Mouse (Mus musculus) stomach, postnatal 0 days (tissue): Measurements from ENCODE around the gene Fyn. TPM values are rescaled to one million over a fixed set of nuclear protein-coding genes. Genes with fewer than 3 reads are reported as not detected.

Experiments
- ATAC-seq: fragments of 200-750 bp; cut with Nextera tagmentation; 2 replicates; pipeline ENCODE4 v1.8.0; 2017; ENCODE audit not compliant: low FRiP score, low TSS enrichment
- DNase-seq: peaks from one replicate; pipeline ENCODE4 v3.0.0-alpha.2; 2016; ENCODE audit warnings: low spot score
- H3K27ac ChIP-seq: fragments of 300-500 bp; sonication (generic); replicated peaks from 2 replicates; pipeline ENCODE4 v1.5.1; 2014; ENCODE audit warnings: mild to moderate bottlenecking, control low read depth
- H3K27me3 ChIP-seq: fragments of 300-500 bp; sonication (generic); 2 replicates; pipeline ENCODE4 v1.6.1; 2014; ENCODE audit warnings: low read length; ENCODE audit not compliant: control insufficient read depth, insufficient read depth
- H3K36me3 ChIP-seq: fragments of 300-500 bp; sonication (generic); 2 replicates; pipeline ENCODE4 v1.6.1; 2014; ENCODE audit warnings: low read length, mixed read lengths; ENCODE audit not compliant: control insufficient read depth, insufficient read depth
- H3K4me1 ChIP-seq: fragments of 300-500 bp; sonication (generic); replicated peaks from 2 replicates; pipeline ENCODE4 v1.6.1; 2014; ENCODE audit warnings: antibody characterized with exemption; ENCODE audit not compliant: control insufficient read depth, insufficient read depth
- H3K4me2 ChIP-seq: fragments of 300-500 bp; sonication (generic); replicated peaks from 2 replicates; pipeline ENCODE4 v1.6.1; 2014; ENCODE audit warnings: low read depth, mild to moderate bottlenecking, control low read depth, moderate library complexity
- H3K4me3 ChIP-seq: fragments of 300-500 bp; sonication (generic); 2 replicates; pipeline ENCODE4 v1.5.1; 2014; ENCODE audit warnings: low read depth, low read length, control low read depth
- H3K9ac ChIP-seq: fragments of 300-500 bp; sonication (generic); 2 replicates; pipeline ENCODE4 v1.6.1; 2014; ENCODE audit warnings: mild to moderate bottlenecking, low read length, control low read depth, mixed read lengths
- H3K9me3 ChIP-seq: fragments of 300-500 bp; sonication (generic); 2 replicates; pipeline ENCODE4 v1.6.1; 2016; ENCODE audit warnings: low read length; ENCODE audit not compliant: control insufficient read depth
- CTCF ChIP-seq: IDR thresholded peaks from 2 replicates; pipeline ENCODE4 v1.5.1; 2016; ENCODE audit warnings: antibody characterized with exemption, low read depth, mild to moderate bottlenecking, moderate library complexity
- EP300 ChIP-seq: optimal IDR thresholded peaks from 2 replicates; pipeline ENCODE3; 2016; ENCODE audit warnings: antibody characterized with exemption
- WGBS: fragments of 180-500 bp; shearing (Covaris S2); extraction: QIAGEN DNeasy Blood & Tissue Kit; methylation state at CpG from one replicate; pipeline ENCODE4 v1.1.7; 2014; 5-methylcytosine and 5-hydroxymethylcytosine counted together
- polyA plus RNA-seq: library from polyadenylated mRNA; unstranded; fragments of >200 nt; fragmentation: Nextera tagmentation; extraction: Ambion mirVana; gene quantifications from 2 replicates; pipeline ENCODE4 v1.2.1, GENCODE M21; 2015

Gene Fyn
- polyA plus RNA-seq, 1 experiment from 2014 or later, result 12.5 TPM

DNA sequence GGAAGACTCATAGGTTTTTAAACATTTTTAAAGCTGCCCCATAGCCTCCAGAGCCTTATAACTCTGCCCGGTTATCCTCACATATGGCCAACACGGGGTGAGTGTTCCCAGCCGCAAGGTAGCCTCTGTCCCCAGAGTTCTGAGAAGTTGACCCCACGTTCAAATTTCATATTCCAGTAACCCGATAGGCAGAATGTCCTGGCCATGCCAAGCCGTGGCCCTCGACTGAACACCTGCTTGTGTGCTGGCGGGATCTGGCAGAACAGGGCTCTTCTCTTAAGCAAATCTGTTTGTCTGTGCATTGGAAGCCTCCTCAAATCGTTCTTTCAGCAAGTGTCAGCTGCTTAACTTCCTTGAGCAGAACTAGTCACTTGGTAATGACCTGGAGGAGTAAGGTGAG, 188.7 kb downstream of the Fyn start:
- TF ChIP-seq CTCF (no peak), EP300 (no peak)
- Histone ChIP-seq H3K9ac (0 out of 2 replicates have a peak overlapping the region, but pooled peaks have one; percentile 2), H3K4me2 (no peak overlapping the region), H3K4me3 (no peak overlapping the region), H3K27ac (no peak overlapping the region), H3K27me3 (no peaks in the 10 kb centered on the region), H3K4me1 (peaks cover 1% of the 10 kb centered on the region; the same call in 1 of the 2 replicates), H3K9me3 (no peaks in the 10 kb centered on the region), H3K36me3 (no peaks in the 10 kb centered on the region)
- DNase-seq (no peak), ATAC-seq (no peak; the same call in 1 of the 2 replicates)
- WGBS, result 72% methylated on average over 9 of the region's 9 CpGs

DNA sequence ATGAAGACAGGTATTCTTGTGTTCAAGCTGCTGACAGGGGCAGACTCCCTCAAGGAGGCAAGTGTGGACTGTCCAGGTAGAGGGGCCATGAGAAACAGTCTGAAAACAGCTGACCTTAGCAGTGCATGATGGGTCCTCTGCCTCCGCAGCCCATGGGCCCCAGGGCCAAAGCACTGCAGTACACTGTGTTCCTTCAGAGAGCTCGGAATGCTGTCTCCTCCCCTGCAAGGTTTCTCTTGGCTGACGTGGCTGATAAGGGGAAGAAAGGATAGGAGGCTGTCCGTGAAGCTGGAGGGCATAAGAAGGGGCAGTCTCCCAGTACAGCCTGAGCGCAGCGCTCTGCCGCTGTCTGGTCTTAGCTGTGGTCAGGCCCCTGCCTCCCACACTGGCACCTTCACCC, 189.2 kb downstream of the Fyn start:
- WGBS, result 39% methylated on average over 7 of the region's 7 CpGs
- Histone ChIP-seq H3K36me3 (no peaks in the 10 kb centered on the region), H3K27ac (peak overlapping the region; percentile 63), H3K4me2 (peak overlapping the region; percentile 25; the same call in 1 of the 2 replicates), H3K4me1 (no peaks in the 10 kb centered on the region; the same call in 1 of the 2 replicates), H3K9ac (no peak overlapping the region), H3K4me3 (no peak overlapping the region), H3K27me3 (no peaks in the 10 kb centered on the region), H3K9me3 (no peaks in the 10 kb centered on the region)
- no peak for TF ChIP-seq EP300
- no peak for TF ChIP-seq CTCF
- ATAC-seq, result peak; percentile 80
- peak; percentile 65 for DNase-seq

DNA sequence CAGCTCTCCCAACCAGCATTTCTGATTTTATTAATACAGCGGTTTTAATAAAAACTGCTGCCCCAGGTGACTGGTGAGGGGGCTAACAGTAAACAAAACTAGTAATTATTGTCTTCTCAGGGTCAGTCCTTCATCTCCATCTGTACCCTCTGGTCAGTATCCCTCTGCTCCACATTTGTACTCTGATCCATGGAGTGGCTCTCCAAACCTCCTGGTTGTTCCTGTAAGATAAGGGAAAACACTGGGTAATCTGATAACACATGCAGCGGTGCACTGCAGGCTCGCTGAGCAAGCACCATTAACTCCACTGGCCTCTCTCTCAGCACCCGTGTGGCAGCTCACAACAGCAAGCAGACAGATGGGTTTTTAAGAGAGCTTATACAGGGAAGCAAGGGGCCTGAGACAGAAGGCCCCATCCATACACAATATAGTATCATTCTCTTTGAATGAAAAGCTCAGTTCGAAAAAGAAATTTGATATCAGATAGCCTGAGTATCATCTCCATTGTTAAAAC, 189.9 kb downstream of the Fyn start:
- no peaks in the 10 kb centered on the region for H3K9me3 ChIP-seq
- 53% methylated on average over 5 of the region's 5 CpGs for WGBS
- ATAC-seq (no peak), DNase-seq (no peak)
- no peak for TF ChIP-seq CTCF
- no peak for TF ChIP-seq EP300
- H3K27me3 ChIP-seq, result no peaks in the 10 kb centered on the region
- H3K9ac ChIP-seq, result no peak overlapping the region
- H3K4me2 ChIP-seq, result no peak overlapping the region; the same call in 1 of the 2 replicates
- no peaks in the 10 kb centered on the region; the same call in 1 of the 2 replicates for H3K4me1 ChIP-seq
- H3K27ac ChIP-seq, result peak overlapping the region; percentile 63
- no peak overlapping the region for H3K4me3 ChIP-seq
- no peaks in the 10 kb centered on the region for H3K36me3 ChIP-seq

DNA sequence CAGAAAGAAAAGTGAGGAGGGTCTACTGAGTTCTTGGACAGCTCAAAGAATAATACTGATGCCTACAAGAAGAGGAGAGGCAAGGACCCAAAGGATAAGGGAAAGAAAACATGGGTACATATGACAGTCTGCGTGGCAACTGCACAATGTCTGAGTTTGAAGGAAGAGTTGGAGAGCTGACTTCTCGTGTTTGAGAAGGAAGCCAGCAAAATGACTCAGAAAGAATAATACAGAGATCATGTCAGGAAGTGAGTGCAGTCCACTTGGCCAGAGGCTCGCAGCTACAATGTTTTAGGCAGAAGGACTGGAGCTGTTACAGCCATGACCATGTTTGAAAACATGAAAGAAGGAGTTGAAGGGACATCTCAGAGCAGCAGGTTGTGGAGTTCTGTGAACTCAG, 190.7 kb downstream of the Fyn start:
- Histone ChIP-seq H3K9ac (no peak overlapping the region), H3K27me3 (no peaks in the 10 kb centered on the region), H3K4me1 (no peaks in the 10 kb centered on the region; the same call in 1 of the 2 replicates), H3K4me3 (no peak overlapping the region), H3K27ac (peak overlapping the region; percentile 36; the same call in 1 of the 2 replicates), H3K4me2 (no peak overlapping the region), H3K36me3 (no peaks in the 10 kb centered on the region), H3K9me3 (no peaks in the 10 kb centered on the region)
- WGBS, result 39% methylated on average over 3 of the region's 3 CpGs
- TF ChIP-seq CTCF, result no peak
- no peak for TF ChIP-seq EP300
- DNase-seq (no peak), ATAC-seq (no peak)

DNA sequence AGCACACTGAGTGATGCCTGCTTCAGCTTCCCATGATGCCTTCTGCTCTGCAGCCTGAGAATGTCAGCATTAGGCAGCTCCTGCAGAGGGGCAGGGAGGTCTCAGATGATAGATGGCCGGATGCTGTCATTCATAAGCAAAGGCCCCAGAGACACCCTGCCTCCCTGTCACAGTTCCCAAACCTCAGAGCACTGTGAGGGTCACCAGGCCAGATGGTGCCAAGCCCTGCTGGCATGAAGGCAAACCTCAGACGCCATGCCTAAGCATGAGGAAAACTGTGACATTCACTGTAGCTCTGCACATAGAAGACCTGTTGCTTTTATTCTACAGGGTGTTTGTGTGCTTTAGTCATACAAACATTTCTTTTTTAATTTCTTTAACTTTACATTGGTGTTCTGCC, 193.7 kb downstream of the Fyn start:
- H3K9ac ChIP-seq, result no peak overlapping the region
- H3K27me3 ChIP-seq, result no peaks in the 10 kb centered on the region
- DNase-seq, result no peak
- no peaks in the 10 kb centered on the region for H3K9me3 ChIP-seq
- no peak overlapping the region for H3K27ac ChIP-seq
- WGBS, result 81% methylated on average over 2 of the region's 2 CpGs
- TF ChIP-seq CTCF (no peak), EP300 (no peak)
- H3K36me3 ChIP-seq, result no peaks in the 10 kb centered on the region
- no peak overlapping the region for H3K4me3 ChIP-seq
- H3K4me1 ChIP-seq, result no peaks in the 10 kb centered on the region; the same call in 1 of the 2 replicates
- no peak overlapping the region for H3K4me2 ChIP-seq
- ATAC-seq, result no peak

DNA sequence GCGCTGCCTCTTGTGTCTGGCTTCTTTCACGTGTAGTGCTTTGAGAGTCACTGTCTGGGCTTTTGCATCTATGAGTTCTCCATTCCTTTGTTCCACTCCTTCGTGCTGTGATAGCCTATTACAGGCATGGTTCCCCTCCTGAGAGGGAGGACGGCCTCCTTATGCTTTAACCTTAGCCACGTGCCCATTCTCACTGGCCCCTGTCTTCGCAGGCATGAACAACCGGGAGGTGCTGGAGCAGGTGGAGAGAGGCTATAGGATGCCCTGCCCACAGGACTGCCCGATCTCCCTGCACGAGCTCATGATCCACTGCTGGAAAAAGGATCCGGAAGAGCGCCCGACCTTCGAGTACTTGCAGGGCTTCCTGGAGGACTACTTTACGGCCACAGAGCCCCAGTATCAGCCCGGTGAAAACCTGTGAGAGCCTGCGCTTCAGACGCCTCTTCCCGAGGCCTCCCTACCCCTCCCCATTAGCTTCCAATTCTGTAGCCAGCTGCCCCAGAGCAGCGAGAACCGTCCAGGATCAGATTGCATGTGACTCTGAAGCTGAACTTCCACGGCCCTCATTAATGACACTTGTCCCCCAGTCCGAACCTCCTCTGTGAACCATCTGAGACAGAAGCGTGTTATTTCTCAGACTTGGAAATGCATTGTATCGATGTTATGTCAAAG, 195.0 kb downstream of the Fyn start:
- Histone ChIP-seq H3K27me3 (no peaks in the 10 kb centered on the region), H3K4me1 (no peaks in the 10 kb centered on the region), H3K27ac (peak overlapping the region; percentile 20; the same call in 1 of the 2 replicates), H3K9me3 (no peaks in the 10 kb centered on the region), H3K4me3 (no peak overlapping the region), H3K4me2 (no peak overlapping the region), H3K9ac (no peak overlapping the region), H3K36me3 (no peaks in the 10 kb centered on the region)
- TF ChIP-seq EP300 (no peak), CTCF (no peak)
- no peak for DNase-seq
- WGBS, result 53% methylated on average over 24 of the region's 24 CpGs
- ATAC-seq, result no peak
